Mouse (Mus musculus) R1 (cell line): Measurements from ENCODE around the gene Fgfr4.

Experiments used
- DNase-seq: peaks from one replicate; pipeline ENCODE4 v3.0.0-alpha.2; 2018; ENCODE audit warnings: low read depth, low spot score

Gene Fgfr4

GRCm38 (mm10) chr13:55152621-55153415 is at the start of gene Fgfr4:
TSS of gene Fgfr4 (plus strand) at chr13:55152640.
- peak; percentile 79 for DNase-seq

- DNase-seq = no peak
Observed at GRCm38 (mm10) chr13:55103351-55103750, 49.1 kb upstream of the Fgfr4 start.

GRCm38 (mm10) chr13:55105045-55105952 is 47.1 kb upstream of the Fgfr4 start, which contains the start of gene Zfp346:
TSS of gene Zfp346 (plus strand) at chr13:55105311.
- peak; percentile 96 for DNase-seq

- no peak for DNase-seq
Observed at GRCm38 (mm10) chr13:55105953-55106691, 46.3 kb upstream of the Fgfr4 start.

- no peak for DNase-seq
Observed at GRCm38 (mm10) chr13:55107116-55107515, 45.3 kb upstream of the Fgfr4 start.

GRCm38 (mm10) chr13:55107694-55108093 is 44.7 kb upstream of the Fgfr4 start:
- DNase-seq = no peak

GRCm38 (mm10) chr13:55114375-55114774 is 38.1 kb upstream of the Fgfr4 start:
- no peak for DNase-seq

- DNase-seq = no peak
Observed at GRCm38 (mm10) chr13:55124903-55125302, 27.5 kb upstream of the Fgfr4 start.

- DNase-seq = no peak
Observed at GRCm38 (mm10) chr13:55133448-55133847, 19.0 kb upstream of the Fgfr4 start, which contains the start of gene Gm17617. TSS of gene Gm17617 (minus strand) at chr13:55133548.

- DNase-seq = peak; percentile 51
Observed at GRCm38 (mm10) chr13:55135382-55135781, 17.1 kb upstream of the Fgfr4 start.

- peak; percentile 10 for DNase-seq
Observed at GRCm38 (mm10) chr13:55140271-55140670, 12.2 kb upstream of the Fgfr4 start.

- no peak for DNase-seq
Observed at GRCm38 (mm10) chr13:55153951-55154350, 1.5 kb downstream of the Fgfr4 start.

- DNase-seq = no peak
Observed at GRCm38 (mm10) chr13:55162365-55162764, 9.9 kb downstream of the Fgfr4 start.

GRCm38 (mm10) chr13:55163553-55163952 is 11.1 kb downstream of the Fgfr4 start:
- DNase-seq = no peak

GRCm38 (mm10) chr13:55165831-55166339 is 13.4 kb downstream of the Fgfr4 start:
- DNase-seq = no peak

GRCm38 (mm10) chr13:55166806-55167725 is 14.6 kb downstream of the Fgfr4 start:
- DNase-seq = peak; percentile 93

GRCm38 (mm10) chr13:55167798-55168197 is 15.4 kb downstream of the Fgfr4 start:
- no peak for DNase-seq

GRCm38 (mm10) chr13:55168255-55168654 is 15.8 kb downstream of the Fgfr4 start:
- no peak for DNase-seq

- DNase-seq = no peak
Observed at GRCm38 (mm10) chr13:55168958-55169369, 16.5 kb downstream of the Fgfr4 start.
